Mouse (Mus musculus) megakaryocyte-erythroid progenitor cell, adult 5 weeks (primary cell): ENCODE measurements around the gene Gm21818. TPM values are rescaled to one million over a fixed set of nuclear protein-coding genes. Genes with fewer than 3 reads are reported as not detected.

Experiments
- polyA plus RNA-seq: library from polyadenylated mRNA; stranded (reverse); fragments of >175 nt; gene quantifications from 2 replicates; pipeline ENCODE4 v1.2.3, GENCODE M21; 2012

Gene Gm21818
- polyA plus RNA-seq, result not detected in 2 replicates

GRCm38 (mm10) chr13:120172133-120172532 is at the start of gene Gm21818:
TSS of gene Gm21818 (plus strand) at chr13:120172433.

DNA sequence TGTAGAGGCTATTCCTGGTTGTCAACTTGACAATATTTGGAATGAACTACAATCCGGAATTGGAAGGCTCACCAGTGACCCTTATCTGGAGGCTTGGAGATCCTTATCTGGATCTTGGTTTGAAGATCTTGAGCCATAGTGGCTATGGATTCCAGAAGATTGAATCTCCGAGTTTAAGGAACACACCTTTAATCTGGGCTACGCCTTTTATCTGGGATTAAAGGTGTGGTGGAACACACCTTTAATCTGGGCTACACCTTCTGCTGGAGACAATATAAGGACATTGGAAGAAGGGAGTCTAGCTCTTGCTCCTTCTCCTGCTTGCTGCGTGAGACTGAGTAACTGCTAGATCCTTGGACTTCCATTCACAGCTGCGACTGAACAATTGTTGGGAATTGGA is 32.3 kb upstream of the Gm21818 start, which contains the start of gene Gm20767:
TSS of gene Gm20767 (plus strand) at position 301 of the 400 bp plus-strand sequence.

GRCm38 (mm10) chr13:120215847-120216246 is 43.6 kb downstream of the Gm21818 start, which contains the start of gene Gm21762:
TSS of gene Gm21762 (minus strand) at chr13:120215947.

Other genes with a start within 250 kb of the Gm21818 start
- gene Gm21761, start 243.2 kb upstream of the Gm21818 start, polyA plus RNA-seq, result not detected in 2 replicates
- gene B020031M17Rik, start 221.6 kb upstream of the Gm21818 start, polyA plus RNA-seq, result not detected in 2 replicates
- 0.54 TPM in 1 of 2 replicates, not detected in the other for gene Gm36079, start 145.4 kb upstream of the Gm21818 start, polyA plus RNA-seq
- gene Gm21188, start 120.2 kb upstream of the Gm21818 start, polyA plus RNA-seq, result 1.1 and 2.4 TPM in 2 replicates
- gene Gm20767, start 32.2 kb upstream of the Gm21818 start, polyA plus RNA-seq, result not detected in 2 replicates
- not detected in 2 replicates for gene Gm21762, start 43.5 kb downstream of the Gm21818 start, polyA plus RNA-seq
- gene Gm21731, start 66.7 kb downstream of the Gm21818 start, polyA plus RNA-seq, result not detected in 2 replicates
- gene AF067061, start 90.7 kb downstream of the Gm21818 start, polyA plus RNA-seq, result not detected in 2 replicates
- 0.15 and 0.17 TPM in 2 replicates for gene BC147527, start 128.0 kb downstream of the Gm21818 start, polyA plus RNA-seq
- gene Tcstv3, start 144.4 kb downstream of the Gm21818 start, polyA plus RNA-seq, result not detected in 2 replicates